Mouse (Mus musculus) bone marrow macrophage, adult 2 months (primary cell): ENCODE results near the gene Cdh13.

Source experiments
- CTCF ChIP-seq: IDR thresholded peaks from 2 replicates; pipeline ENCODE4 v1.5.1; 2012; ENCODE audit warnings: low read depth, mild to moderate bottlenecking, low read length, moderate library complexity
- POLR2A ChIP-seq: IDR thresholded peaks from 2 replicates; pipeline ENCODE4 v1.6.1; 2012; ENCODE audit warnings: mild to moderate bottlenecking, low read depth, low read length, borderline replicate concordance

- TF ChIP-seq CTCF: no peak
- TF ChIP-seq POLR2A: no peak
Observed at GRCm38 (mm10) chr8:118320566-118320965, 37.0 kb downstream of the Cdh13 start.
